Mouse (Mus musculus) cortical plate, adult 2 months (tissue): ENCODE results near the gene Gltp.

Source experiments
- CTCF ChIP-seq: fragments of 200-500 bp; IDR thresholded peaks from 2 replicates; pipeline ENCODE4 v1.5.1; 2011; ENCODE audit warnings: mild to moderate bottlenecking, control low read depth, low read length; ENCODE audit not compliant: insufficient read depth; ENCODE audit errors: extremely low read depth
- POLR2A ChIP-seq: fragments of 200-500 bp; IDR thresholded peaks from 2 replicates; pipeline ENCODE4 v1.6.1; 2011; ENCODE audit warnings: mild to moderate bottlenecking, low read length, control low read depth; ENCODE audit not compliant: insufficient read depth; ENCODE audit errors: extremely low read depth

- TF ChIP-seq CTCF, result no peak
- TF ChIP-seq POLR2A, result no peak
These were observed 26.0 kb downstream of the Gltp start for GRCm38 (mm10) chr5:114664750-114665149.
